Mouse (Mus musculus) CD4-positive, CD25-positive, alpha-beta regulatory T cell, adult 9 weeks (primary cell): ENCODE data around the gene 1700029P11Rik. TPM values are rescaled to one million over a fixed set of nuclear protein-coding genes. Genes with fewer than 3 reads are reported as not detected.

Experiments
- polyA plus RNA-seq: library from polyadenylated mRNA; unstranded; fragments of 100-300 nt; shearing (Covaris generic); gene quantifications from one replicate; pipeline ENCODE4 v1.2.1, GENCODE M21; 2017

The 1700029P11Rik gene
- polyA plus RNA-seq = not detected

DNA sequence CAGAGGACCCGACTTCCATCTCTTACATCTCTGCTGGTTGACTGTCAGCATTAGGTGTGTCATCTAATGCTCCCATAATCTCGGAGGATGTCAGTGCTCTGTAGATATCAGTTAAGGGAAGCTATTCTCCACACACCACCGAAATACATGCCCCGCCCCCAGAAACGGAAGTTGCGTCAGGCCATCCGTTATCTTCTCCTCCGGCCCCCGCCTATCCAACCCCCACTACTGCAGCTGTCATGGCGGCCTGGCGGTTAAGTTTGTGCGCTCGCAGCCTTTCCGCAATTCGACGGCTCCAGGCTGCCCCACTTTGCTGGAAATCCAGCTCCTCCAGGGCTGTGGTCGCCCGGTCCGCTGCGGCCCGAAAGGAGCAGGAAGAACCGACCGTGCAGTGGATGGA is at the start of gene 1700029P11Rik:
1700029P11Rik (plus strand) TSS at position 220 of the 400 bp plus-strand sequence.

DNA sequence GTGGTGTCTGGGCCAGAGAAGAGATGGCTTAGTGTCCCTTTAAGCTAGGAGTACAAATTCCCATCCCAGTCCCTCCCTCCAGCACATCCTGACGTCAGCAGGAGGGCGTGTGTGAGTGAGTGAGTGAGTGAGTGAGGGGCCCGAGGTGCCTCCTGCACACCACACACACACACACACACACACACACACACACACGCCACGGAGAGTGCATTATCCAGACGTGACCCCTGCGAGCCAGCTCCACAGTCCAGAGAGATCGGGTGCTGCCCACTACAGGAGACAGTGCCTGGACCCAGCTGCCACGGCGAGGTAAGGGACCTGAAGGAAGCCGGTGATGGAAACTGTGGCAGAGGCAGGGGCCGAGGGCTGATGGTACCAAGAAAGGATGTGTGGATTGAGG is 43.7 kb upstream of the 1700029P11Rik start, which contains the start of gene Csdc2:
Csdc2 (plus strand) TSS at position 81 of the 400 bp plus-strand sequence.

DNA sequence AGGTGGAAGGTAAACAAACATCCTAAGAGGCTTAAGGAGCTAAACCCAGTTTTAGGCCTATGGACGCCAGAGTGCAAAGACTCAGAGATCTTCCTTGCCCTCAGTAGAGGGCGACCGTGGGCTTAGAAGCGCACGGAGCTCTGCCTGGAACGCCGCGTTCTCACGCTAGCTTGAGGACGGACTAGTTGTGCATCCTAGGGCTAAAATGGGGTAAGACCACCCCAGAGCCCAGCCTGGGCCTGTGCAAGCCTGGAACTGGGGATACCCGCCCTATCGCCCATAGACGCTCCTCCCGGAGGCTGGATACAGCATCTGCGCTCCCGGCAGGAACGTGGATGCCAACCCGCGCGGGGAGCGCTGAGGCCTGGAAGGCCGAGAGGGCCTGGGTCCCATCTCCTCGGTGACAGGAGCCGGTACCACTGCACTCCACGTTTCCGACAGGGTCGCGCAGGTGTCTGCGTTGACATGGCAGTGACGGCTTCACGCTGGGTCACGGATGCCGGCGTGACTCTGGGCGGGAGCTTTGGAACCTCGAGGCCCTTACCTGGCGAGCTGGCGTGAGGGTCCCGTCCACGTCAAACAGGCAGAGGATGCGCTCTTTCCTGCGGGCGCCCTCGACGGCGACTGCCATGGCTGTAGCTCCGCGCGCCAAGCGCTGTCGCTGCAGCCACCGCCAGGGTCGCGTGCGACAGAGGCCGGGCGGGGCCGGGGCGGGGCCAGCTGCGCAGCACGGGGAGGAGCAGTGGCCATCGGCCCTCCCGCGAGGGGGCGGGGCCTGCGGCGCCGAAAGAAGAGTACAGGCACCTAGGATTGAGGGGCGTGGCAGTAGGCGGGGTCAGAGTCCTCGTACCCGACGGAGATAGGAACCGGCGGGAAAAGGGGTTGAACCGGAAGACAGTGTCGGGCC is 19.9 kb upstream of the 1700029P11Rik start, which contains the start of gene Pmm1:
Pmm1 (minus strand) TSS at position 760 of the 907 bp plus-strand sequence.

DNA sequence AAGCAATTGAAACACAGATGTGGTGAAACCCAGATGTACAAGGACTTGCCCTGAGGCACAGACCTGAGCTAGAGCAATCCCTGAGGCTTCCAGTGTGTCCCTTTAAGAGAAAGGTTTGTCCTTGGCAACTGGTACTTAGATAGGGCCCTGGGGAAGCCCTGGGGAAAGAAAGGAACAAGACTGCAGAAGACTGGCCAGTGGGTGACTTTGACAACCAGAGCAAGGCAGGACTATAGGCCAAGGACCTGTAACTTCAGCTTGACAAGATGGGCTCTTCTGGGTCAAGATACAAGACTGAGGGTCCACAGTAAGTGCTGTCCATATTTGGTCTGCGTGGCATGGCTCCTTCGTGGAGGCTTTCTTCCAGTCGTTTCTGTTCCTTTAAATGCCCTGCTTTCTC is 7.3 kb downstream of the 1700029P11Rik start, which contains the start of gene Xrcc6:
Xrcc6 (plus strand) TSS at position 190 of the 400 bp plus-strand sequence.

Other genes starting within 250 kb of the 1700029P11Rik start
- 4.7 TPM for gene Zc3h7b, start 235.5 kb upstream of the 1700029P11Rik start, polyA plus RNA-seq
- 80.3 TPM for gene Rangap1, start 235.0 kb upstream of the 1700029P11Rik start, polyA plus RNA-seq
- gene Tef, start 178.1 kb upstream of the 1700029P11Rik start, polyA plus RNA-seq = 18.8 TPM
- 81.1 TPM for gene Tob2, start 121.7 kb upstream of the 1700029P11Rik start, polyA plus RNA-seq
- gene Phf5a, start 108.6 kb upstream of the 1700029P11Rik start, polyA plus RNA-seq = 108 TPM
- 149 TPM for gene Aco2, start 108.2 kb upstream of the 1700029P11Rik start, polyA plus RNA-seq
- gene Polr3h, start 54.3 kb upstream of the 1700029P11Rik start, polyA plus RNA-seq = 51.9 TPM
- gene Csdc2, start 43.8 kb upstream of the 1700029P11Rik start, polyA plus RNA-seq = not detected
- gene Pmm1, start 19.6 kb upstream of the 1700029P11Rik start, polyA plus RNA-seq = 13.2 TPM
- 79.4 TPM for gene Xrcc6, start 7.3 kb downstream of the 1700029P11Rik start, polyA plus RNA-seq
- gene Desi1, start 53.3 kb downstream of the 1700029P11Rik start, polyA plus RNA-seq = 16.0 TPM
- gene Snu13, start 67.1 kb downstream of the 1700029P11Rik start, polyA plus RNA-seq = 183 TPM
- not detected for gene 4930407I10Rik, start 78.6 kb downstream of the 1700029P11Rik start, polyA plus RNA-seq
- gene Mei1, start 89.5 kb downstream of the 1700029P11Rik start, polyA plus RNA-seq = 0.11 TPM
- gene Ccdc134, start 147.4 kb downstream of the 1700029P11Rik start, polyA plus RNA-seq = 32.0 TPM
- 187 TPM for gene Srebf2, start 166.6 kb downstream of the 1700029P11Rik start, polyA plus RNA-seq
- gene Shisa8, start 232.3 kb downstream of the 1700029P11Rik start, polyA plus RNA-seq = not detected
- gene Tnfrsf13c, start 243.8 kb downstream of the 1700029P11Rik start, polyA plus RNA-seq = 2.0 TPM